Mouse (Mus musculus) liver, embryonic 15.5 days (tissue): Measurements from ENCODE around the gene Tor1b. TPM values are rescaled to one million over a fixed set of nuclear protein-coding genes. Genes with fewer than 3 reads are reported as not detected.
A peak's percentile ranks its signal among the peaks of the same experiment; 100 is the strongest.
"Not testable (repeated sequence)": the region's sequence is repeated elsewhere in the genome, so short reads cannot be mapped to it uniquely, and the experiment has no call there.

Source experiments
- ATAC-seq: fragments of 200-750 bp; cut with Nextera tagmentation; 2 replicates; pipeline ENCODE4 v1.8.0; 2017; ENCODE audit warnings: moderate number of reproducible peaks, mild to moderate bottlenecking, moderate library complexity; ENCODE audit not compliant: insufficient read depth
- H3K27ac ChIP-seq: fragments of 300-500 bp; sonication (generic); replicated peaks from 2 replicates; pipeline ENCODE4 v1.5.1; 2015; ENCODE audit warnings: mild to moderate bottlenecking, inconsistent platforms
- H3K27me3 ChIP-seq: fragments of 300-500 bp; sonication (generic); 2 replicates; pipeline ENCODE4 v1.6.1; 2015; ENCODE audit warnings: mild to moderate bottlenecking, inconsistent platforms
- H3K36me3 ChIP-seq: fragments of 300-500 bp; sonication (generic); replicated peaks from 2 replicates; pipeline ENCODE4 v1.6.1; 2015; ENCODE audit warnings: moderate library complexity, mild to moderate bottlenecking, inconsistent platforms
- H3K4me1 ChIP-seq: fragments of 300-500 bp; sonication (generic); replicated peaks from 2 replicates; pipeline ENCODE4 v1.6.1; 2015; ENCODE audit warnings: inconsistent platforms
- H3K4me2 ChIP-seq: fragments of 300-500 bp; sonication (generic); 2 replicates; pipeline ENCODE4 v1.6.1; 2015; ENCODE audit warnings: moderate library complexity, mild to moderate bottlenecking, inconsistent platforms
- H3K4me3 ChIP-seq: fragments of 300-500 bp; sonication (generic); replicated peaks from 2 replicates; pipeline ENCODE4 v1.5.1; 2015; ENCODE audit warnings: mild to moderate bottlenecking, inconsistent platforms
- H3K9ac ChIP-seq: fragments of 300-500 bp; sonication (generic); 2 replicates; pipeline ENCODE4 v1.6.1; 2015; ENCODE audit warnings: moderate library complexity, mild to moderate bottlenecking, inconsistent platforms
- H3K9me3 ChIP-seq: fragments of 300-500 bp; sonication (generic); replicated peaks from 2 replicates; pipeline ENCODE4 v1.6.1; 2016; ENCODE audit warnings: inconsistent platforms
- WGBS: fragments of 180-500 bp; shearing (Covaris S2); methylation state at CpG from one replicate; pipeline ENCODE4 v1.1.7; 2015; ENCODE audit warnings: mixed read lengths; ENCODE audit not compliant: insufficient replicate concordance; 5-methylcytosine and 5-hydroxymethylcytosine counted together
- polyA plus RNA-seq: library from polyadenylated mRNA; unstranded; fragments of >200 nt; fragmentation: Nextera tagmentation; extraction: Ambion mirVana; gene quantifications from 2 replicates; pipeline ENCODE4 v1.2.1, GENCODE M21; 2015

Gene Tor1b
- polyA plus RNA-seq, 1 experiment from 2014 or later: 14.6 TPM

DNA sequence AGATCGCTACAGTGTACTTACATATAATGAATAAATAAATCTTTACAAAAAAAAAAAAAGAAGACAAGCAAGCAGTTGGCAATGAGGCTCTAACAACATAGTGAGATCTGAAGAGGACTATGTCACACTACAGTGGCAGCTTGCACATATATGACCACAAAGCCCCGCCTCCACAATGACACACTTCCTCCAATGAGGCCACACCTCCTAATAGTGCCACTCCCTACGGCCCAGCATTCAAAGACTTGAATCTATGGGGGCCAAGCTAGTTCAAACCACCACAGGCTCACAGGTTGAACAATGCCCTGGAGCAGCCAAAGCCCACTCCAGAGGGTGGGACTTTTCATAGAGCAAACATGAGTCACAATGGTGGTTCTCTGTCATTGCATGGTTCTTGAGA lies 20.8 kb upstream of the Tor1b start:
- ATAC-seq: no peak
- H3K4me3 ChIP-seq: no peak overlapping the region
- H3K9ac ChIP-seq: no peak overlapping the region
- no peak overlapping the region for H3K27ac ChIP-seq
- no peaks in the 10 kb centered on the region for H3K9me3 ChIP-seq
- 0 out of 2 replicates have a peak, but pooled peaks cover 4% of the 10 kb centered on the region for H3K27me3 ChIP-seq
- 61% methylated on average over 3 of the region's 3 CpGs for WGBS
- H3K4me1 ChIP-seq: peaks cover 25% of the 10 kb centered on the region
- H3K4me2 ChIP-seq: no peak overlapping the region
- no peaks in the 10 kb centered on the region for H3K36me3 ChIP-seq

DNA sequence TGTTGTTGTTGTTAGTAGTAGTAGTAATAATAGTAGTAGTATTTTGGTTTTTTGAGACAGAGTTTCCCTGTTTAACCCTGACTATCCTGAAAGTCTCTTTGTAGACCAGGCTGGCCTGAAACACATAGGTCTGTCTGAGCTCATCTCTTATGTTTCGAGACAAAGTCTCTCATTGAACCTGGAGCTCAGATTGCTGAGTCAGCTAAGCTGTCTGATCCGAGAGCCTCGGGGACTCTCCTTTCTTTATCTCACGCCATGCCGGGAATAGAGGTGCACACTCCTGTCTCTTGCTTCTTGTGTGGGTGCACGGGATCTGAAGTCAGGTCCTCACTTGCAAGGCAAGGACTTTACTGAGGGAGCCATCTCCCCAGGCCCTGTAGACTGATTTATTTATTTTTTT lies 19.7 kb upstream of the Tor1b start:
- Histone ChIP-seq H3K36me3 (no peaks in the 10 kb centered on the region), H3K9ac (no peak overlapping the region), H3K27ac (no peak overlapping the region), H3K4me3 (no peak overlapping the region), H3K9me3 (no peaks in the 10 kb centered on the region), H3K4me2 (no peak overlapping the region), H3K4me1 (peaks cover 19% of the 10 kb centered on the region), H3K27me3 (0 out of 2 replicates have a peak, but pooled peaks cover 4% of the 10 kb centered on the region)
- ATAC-seq: no peak
- WGBS: 63% methylated on average over 6 of the region's 6 CpGs

- Histone ChIP-seq H3K9ac (no peak overlapping the region), H3K27ac (no peak overlapping the region), H3K4me3 (no peak overlapping the region), H3K36me3 (no peaks in the 10 kb centered on the region), H3K9me3 (no peaks in the 10 kb centered on the region), H3K4me2 (no peak overlapping the region), H3K4me1 (peaks cover 11% of the 10 kb centered on the region), H3K27me3 (0 out of 2 replicates have a peak, but pooled peaks cover 4% of the 10 kb centered on the region)
- ATAC-seq: no peak
- 13% methylated on average over 7 of the region's 7 CpGs for WGBS
These were observed 18.8 kb upstream of the Tor1b start for GRCm38 (mm10) chr2:30933917-30934450.

GRCm38 (mm10) chr2:30936808-30937207 lies 16.0 kb upstream of the Tor1b start:
- no peak overlapping the region for H3K27ac ChIP-seq
- no peak for ATAC-seq
- no peak overlapping the region for H3K4me2 ChIP-seq
- H3K27me3 ChIP-seq: 0 out of 2 replicates have a peak, but pooled peaks cover 4% of the 10 kb centered on the region
- 67% methylated on average over 3 of the region's 3 CpGs for WGBS
- H3K9ac ChIP-seq: no peak overlapping the region
- H3K4me3 ChIP-seq: no peak overlapping the region
- no peaks in the 10 kb centered on the region for H3K36me3 ChIP-seq
- H3K4me1 ChIP-seq: peaks cover 4% of the 10 kb centered on the region; the same call in 1 of the 2 replicates
- H3K9me3 ChIP-seq: no peaks in the 10 kb centered on the region

DNA sequence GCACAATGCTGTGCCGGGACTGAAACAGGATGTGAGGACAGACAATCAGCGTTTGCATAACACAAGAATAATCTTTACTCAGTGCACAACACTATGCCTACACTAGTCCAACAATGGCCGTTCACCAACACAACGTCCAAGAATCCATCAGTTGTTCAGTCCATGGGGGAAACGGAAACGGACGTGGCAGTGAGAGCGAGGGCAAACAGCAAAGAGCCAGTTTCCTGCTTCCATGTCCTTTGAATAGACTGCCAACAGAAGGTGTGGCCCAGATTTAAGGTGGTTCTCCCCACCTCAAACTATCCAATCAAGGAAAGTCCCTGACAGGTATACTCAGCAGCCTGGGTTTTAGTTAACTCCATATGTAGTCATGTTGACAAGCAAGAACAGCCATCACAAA lies 15.0 kb upstream of the Tor1b start:
- no peak overlapping the region for H3K27ac ChIP-seq
- no peak overlapping the region for H3K9ac ChIP-seq
- WGBS: 65% methylated on average over 8 of the region's 8 CpGs
- H3K27me3 ChIP-seq: 0 out of 2 replicates have a peak, but pooled peaks cover 4% of the 10 kb centered on the region
- no peak overlapping the region for H3K4me3 ChIP-seq
- H3K4me1 ChIP-seq: peaks cover 12% of the 10 kb centered on the region
- H3K4me2 ChIP-seq: no peak overlapping the region
- ATAC-seq: no peak
- H3K36me3 ChIP-seq: no peaks in the 10 kb centered on the region
- H3K9me3 ChIP-seq: no peaks in the 10 kb centered on the region

DNA sequence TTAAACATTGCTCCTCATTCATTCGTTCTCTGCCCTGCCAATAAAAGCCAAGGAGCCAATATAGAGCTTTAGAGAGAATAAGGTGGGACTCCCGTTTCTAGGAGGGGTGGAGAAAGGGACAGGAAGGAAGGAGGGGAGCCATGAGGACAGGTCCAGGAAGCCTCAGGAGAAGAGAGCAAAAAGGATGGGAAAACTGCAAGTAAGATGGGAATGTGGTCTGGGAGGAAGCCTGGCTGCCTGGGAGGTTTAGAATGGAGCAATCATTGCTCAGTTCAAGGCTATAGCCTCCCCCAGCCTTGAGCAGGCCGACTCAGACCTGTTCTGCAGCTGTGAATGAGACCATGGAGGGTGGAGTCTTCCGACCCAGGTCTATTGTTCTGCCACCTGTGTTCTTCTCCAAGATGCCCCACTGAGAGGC lies 14.2 kb upstream of the Tor1b start:
- Histone ChIP-seq H3K9ac (no peak overlapping the region), H3K4me3 (no peak overlapping the region), H3K4me2 (no peak overlapping the region), H3K27ac (no peak overlapping the region), H3K9me3 (no peaks in the 10 kb centered on the region), H3K27me3 (0 out of 2 replicates have a peak, but pooled peaks cover 4% of the 10 kb centered on the region), H3K4me1 (peaks cover 16% of the 10 kb centered on the region), H3K36me3 (no peaks in the 10 kb centered on the region)
- ATAC-seq: no peak
- 35% methylated on average over 4 of the region's 4 CpGs for WGBS

- Histone ChIP-seq H3K4me2 (no peak overlapping the region), H3K36me3 (no peaks in the 10 kb centered on the region), H3K9me3 (no peaks in the 10 kb centered on the region), H3K4me1 (peaks cover 16% of the 10 kb centered on the region), H3K27me3 (no peaks in the 10 kb centered on the region), H3K4me3 (no peak overlapping the region), H3K9ac (no peak overlapping the region), H3K27ac (no peak overlapping the region)
- 59% methylated on average over 5 of the region's 5 CpGs for WGBS
- ATAC-seq: no peak
These were observed 11.2 kb upstream of the Tor1b start for GRCm38 (mm10) chr2:30941586-30941985.

DNA sequence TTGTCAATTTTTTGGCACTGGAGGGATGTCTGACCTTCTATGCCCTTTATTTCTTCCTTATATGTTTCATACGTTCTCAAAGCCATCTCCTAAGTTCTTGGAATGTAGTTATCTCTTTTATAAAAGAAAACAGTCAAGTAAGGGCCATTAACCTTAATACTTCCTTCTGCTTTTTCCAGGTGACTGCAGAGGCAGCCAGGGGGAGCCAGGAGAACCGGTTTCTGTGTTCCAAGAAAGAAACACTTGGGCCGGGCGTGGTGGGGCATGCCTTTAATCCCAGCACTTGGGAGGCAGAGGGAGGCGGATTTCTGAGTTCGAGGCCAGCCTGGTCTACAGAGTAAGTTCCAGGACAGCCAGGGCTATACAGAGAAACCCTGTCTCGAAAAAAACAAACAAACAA lies 10.6 kb upstream of the Tor1b start:
- not testable (repeated sequence) for H3K9ac ChIP-seq, ATAC-seq, H3K27ac ChIP-seq, H3K27me3 ChIP-seq, H3K36me3 ChIP-seq, H3K9me3 ChIP-seq
- WGBS: 26% methylated on average over 7 of the region's 7 CpGs
- Histone ChIP-seq H3K4me1 (peaks cover 16% of the 10 kb centered on the region), H3K4me3 (peak overlapping the region; percentile 61), H3K4me2 (peak overlapping the region; percentile 64)

DNA sequence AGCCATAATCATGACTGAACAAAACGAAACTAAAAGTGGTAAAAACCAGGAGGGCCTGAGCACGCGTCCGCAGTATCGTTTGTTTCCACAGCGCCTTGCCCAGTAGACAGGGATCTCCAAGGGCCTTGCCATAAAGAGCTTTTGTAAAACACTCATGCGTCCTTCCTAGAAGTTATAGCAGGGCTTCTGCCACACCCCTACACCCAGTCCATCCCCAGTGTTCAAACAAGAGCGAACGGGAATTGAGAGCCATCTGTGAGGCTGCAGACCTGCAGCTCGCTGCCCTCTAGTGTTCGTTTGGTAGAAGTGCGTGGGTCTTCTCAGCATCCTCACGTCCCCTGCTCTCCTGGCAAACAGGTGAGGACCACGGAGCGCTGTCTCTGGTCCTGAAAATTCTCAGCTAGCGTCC lies 10.2 kb upstream of the Tor1b start:
- peak overlapping the region; percentile 64 for H3K4me2 ChIP-seq
- H3K27ac ChIP-seq: no peak overlapping the region
- 12% methylated on average over 16 of the region's 16 CpGs for WGBS
- H3K9me3 ChIP-seq: no peaks in the 10 kb centered on the region
- peak; percentile 64; the same call in 1 of the 2 replicates for ATAC-seq
- H3K4me1 ChIP-seq: peaks cover 16% of the 10 kb centered on the region
- H3K27me3 ChIP-seq: peaks cover 5% of the 10 kb centered on the region; the same call in 1 of the 2 replicates
- peak overlapping the region; percentile 61 for H3K4me3 ChIP-seq
- no peak overlapping the region for H3K9ac ChIP-seq
- H3K36me3 ChIP-seq: no peaks in the 10 kb centered on the region

GRCm38 (mm10) chr2:30952457-30952823 lies 319 bp upstream of the Tor1b start:
- no peak for ATAC-seq
- Histone ChIP-seq H3K27me3 (peaks cover 2% of the 10 kb centered on the region; the same call in 1 of the 2 replicates), H3K4me1 (peaks cover 39% of the 10 kb centered on the region), H3K4me2 (peak overlapping the region; percentile 87), H3K27ac (peak overlapping the region; percentile 91), H3K36me3 (peaks cover 26% of the 10 kb centered on the region), H3K9me3 (no peaks in the 10 kb centered on the region), H3K9ac (peak overlapping the region; percentile 89), H3K4me3 (peak overlapping the region; percentile 89)
- WGBS: 29% methylated on average over 5 of the region's 5 CpGs

DNA sequence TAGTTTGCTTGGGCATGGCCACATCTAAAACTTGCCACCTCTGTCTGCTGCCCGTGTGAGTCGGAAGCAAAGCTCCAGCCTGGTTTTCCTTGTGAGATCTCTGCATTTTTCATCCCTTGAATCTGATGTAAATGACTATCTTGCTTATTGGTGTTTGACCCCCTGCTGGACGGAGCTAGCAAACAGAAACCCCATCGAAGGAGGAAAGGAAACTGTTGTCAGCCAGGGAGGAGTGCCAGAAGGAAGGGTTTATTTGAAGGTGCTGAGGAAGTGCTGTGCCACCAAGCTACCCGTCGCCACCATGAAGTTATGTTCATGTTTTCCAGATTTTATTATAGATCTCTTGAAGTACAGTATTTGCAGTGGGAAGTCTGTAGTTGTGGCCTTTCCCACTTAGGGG lies 2.0 kb downstream of the Tor1b start:
- 53% methylated on average over 6 of the region's 6 CpGs for WGBS
- Histone ChIP-seq H3K36me3 (peaks cover 49% of the 10 kb centered on the region), H3K27me3 (no peaks in the 10 kb centered on the region), H3K4me1 (peaks cover 53% of the 10 kb centered on the region), H3K4me3 (peak overlapping the region; percentile 89), H3K27ac (0 out of 2 replicates have a peak overlapping the region, but pooled peaks have one; percentile 14), H3K4me2 (peak overlapping the region; percentile 87), H3K9ac (peak overlapping the region; percentile 89; the same call in 1 of the 2 replicates), H3K9me3 (no peaks in the 10 kb centered on the region)
- no peak for ATAC-seq

DNA sequence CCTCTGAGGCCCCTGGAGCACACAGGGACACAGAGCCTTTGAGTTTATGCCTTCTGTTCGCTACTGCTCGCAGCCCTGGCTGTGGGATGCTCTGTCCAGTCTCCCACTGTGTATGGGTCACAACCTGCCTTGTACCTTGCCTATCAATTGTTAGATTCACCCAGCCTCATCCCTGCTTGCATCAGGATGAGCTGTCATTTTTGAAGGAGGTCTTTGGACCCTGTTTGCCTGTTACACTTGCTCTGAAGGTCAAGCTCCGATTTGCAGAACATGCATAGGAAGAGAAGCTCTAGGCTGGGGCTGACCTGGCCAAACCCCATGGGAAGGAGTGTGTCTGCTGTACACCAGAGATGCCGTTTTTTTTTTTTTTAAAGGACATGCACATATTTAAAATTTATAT lies 4.8 kb downstream of the Tor1b start:
- H3K27me3 ChIP-seq: no peaks in the 10 kb centered on the region
- no peak overlapping the region for H3K9ac ChIP-seq
- no peak overlapping the region for H3K4me3 ChIP-seq
- 75% methylated on average over 4 of the region's 4 CpGs for WGBS
- H3K27ac ChIP-seq: no peak overlapping the region
- H3K4me1 ChIP-seq: peaks cover 49% of the 10 kb centered on the region
- H3K4me2 ChIP-seq: no peak overlapping the region
- H3K9me3 ChIP-seq: no peaks in the 10 kb centered on the region
- ATAC-seq: no peak
- peaks cover 76% of the 10 kb centered on the region for H3K36me3 ChIP-seq
